Mouse (Mus musculus) ES-Bruce4 (cell line): ENCODE measurements around the gene Gm21060.

ENCODE experiments used
- CTCF ChIP-seq: IDR thresholded peaks from one replicate; pipeline ENCODE4 v1.8.1; 2011; ENCODE audit warnings: low read depth, low read length
- EP300 ChIP-seq: IDR thresholded peaks from 2 replicates; pipeline ENCODE4 v1.6.1; 2011; ENCODE audit warnings: low read depth, low read length; ENCODE audit not compliant: insufficient read depth
- POLR2A ChIP-seq: IDR thresholded peaks from one replicate; pipeline ENCODE4 v1.8.1; 2011; ENCODE audit warnings: low read length; ENCODE audit not compliant: insufficient read depth

DNA sequence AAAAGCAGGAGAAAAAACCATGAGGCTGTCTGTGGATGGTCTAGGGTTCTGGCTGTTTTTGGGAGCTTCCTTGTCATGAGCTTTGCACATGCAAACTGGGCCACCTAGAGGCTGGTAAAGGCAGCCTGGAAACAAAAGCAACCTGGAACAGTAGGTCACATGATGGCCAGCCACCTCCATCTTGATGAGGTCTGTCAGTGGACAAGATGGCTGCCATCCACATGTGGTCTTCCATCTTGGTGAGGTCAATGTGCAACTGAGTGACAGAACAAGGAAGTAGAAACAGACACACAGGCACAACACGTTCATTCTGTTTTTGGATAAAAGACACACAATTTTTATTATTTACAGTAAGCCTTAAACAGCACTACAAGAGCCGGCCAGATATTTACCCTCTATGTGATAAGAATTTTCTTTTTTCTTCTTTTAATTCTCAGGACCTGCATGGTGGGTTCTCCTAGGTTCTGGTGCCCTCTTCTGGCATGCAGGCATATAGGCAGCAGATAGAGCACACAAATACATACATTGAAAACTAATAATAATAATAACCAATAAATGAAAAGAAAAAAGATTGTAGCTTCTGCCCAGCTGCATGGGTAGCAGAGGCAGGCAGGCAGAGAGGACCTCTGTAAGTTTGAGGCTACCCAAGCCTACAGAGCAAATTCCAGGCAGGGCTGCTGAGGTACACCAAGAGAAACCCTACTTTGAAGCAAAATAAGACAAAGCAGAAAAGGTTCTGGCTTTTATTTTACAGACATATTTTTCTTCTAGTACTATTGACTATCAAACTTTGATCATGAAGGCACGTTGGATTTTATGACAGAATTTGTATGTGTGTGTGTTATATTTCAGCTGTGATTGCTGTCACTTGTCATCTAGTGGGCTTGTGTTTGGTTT lies 31.3 kb downstream of the Gm21060 start:
- TF ChIP-seq CTCF = peak; percentile 79
- TF ChIP-seq POLR2A = no peak
- peak; percentile 37; the same call in 1 of the 2 replicates for TF ChIP-seq EP300
